Mouse (Mus musculus) myocyte (in vitro differentiated cells): ENCODE measurements around the gene Arl9.

ENCODE experiments used
- POLR2A ChIP-seq: IDR thresholded peaks from one replicate; pipeline ENCODE4 v1.6.1; 2011; ENCODE audit warnings: low read depth, mild to moderate bottlenecking, control low read depth, moderate library complexity; ENCODE audit not compliant: insufficient read length
- POLR2AphosphoS2 ChIP-seq: IDR thresholded peaks from one replicate; pipeline ENCODE4 v1.6.1; 2011; ENCODE audit warnings: low read depth, control low read depth; ENCODE audit not compliant: insufficient read length
- REST ChIP-seq: IDR thresholded peaks from one replicate; pipeline ENCODE4 v1.6.1; 2011; ENCODE audit warnings: mild to moderate bottlenecking, control low read depth, moderate library complexity; ENCODE audit not compliant: insufficient read depth, insufficient read length
- USF1 ChIP-seq: IDR thresholded peaks from one replicate; pipeline ENCODE4 v1.6.1; 2011; ENCODE audit warnings: low read depth, mild to moderate bottlenecking, control low read depth, moderate library complexity

DNA sequence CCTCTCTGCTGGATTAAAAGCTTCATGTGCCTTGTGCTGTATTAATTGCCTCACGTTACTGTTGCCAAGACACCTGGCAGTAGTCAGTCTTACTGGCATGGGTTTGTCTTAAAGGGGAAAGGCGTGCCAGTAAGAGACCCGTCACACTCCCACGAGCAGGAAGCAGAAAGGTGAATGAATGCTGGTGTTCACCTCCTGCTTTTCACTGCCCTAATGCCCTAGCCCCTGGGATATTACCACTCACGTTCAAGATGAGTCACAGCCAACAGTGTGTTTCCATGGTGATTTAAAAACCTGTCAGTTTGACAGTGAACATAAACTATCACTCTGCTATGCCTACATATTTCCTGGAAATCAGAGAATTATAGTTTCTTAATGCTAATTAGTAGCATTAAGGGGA is 34.6 kb upstream of the Arl9 start:
- TF ChIP-seq USF1 (no peak), POLR2A (no peak), POLR2AphosphoS2 (no peak), REST (no peak)
